Mouse (Mus musculus) heart, postnatal 0 days (tissue): ENCODE measurements around the gene Trak2. TPM values are rescaled to one million over a fixed set of nuclear protein-coding genes. Genes with fewer than 3 reads are reported as not detected.

Source experiments
- ATAC-seq: fragments of 200-750 bp; cut with Nextera tagmentation; 2 replicates; pipeline ENCODE4 v1.8.0; 2017; ENCODE audit warnings: low read depth, moderate number of reproducible peaks, moderate library complexity; ENCODE audit not compliant: insufficient read depth
- DNase-seq: peaks from one replicate; pipeline ENCODE4 v3.0.0-alpha.2; 2016; ENCODE audit warnings: low spot score
- H3K27ac ChIP-seq: fragments of 300-500 bp; sonication (generic); 2 replicates; pipeline ENCODE4 v1.5.1; 2014; ENCODE audit warnings: low read depth, mild to moderate bottlenecking
- H3K27me3 ChIP-seq: fragments of 300-500 bp; sonication (generic); 2 replicates; pipeline ENCODE4 v1.6.1; 2014; ENCODE audit warnings: low read length, mixed read lengths; ENCODE audit not compliant: control insufficient read depth, insufficient read depth
- H3K36me3 ChIP-seq: fragments of 300-500 bp; sonication (generic); replicated peaks from 2 replicates; pipeline ENCODE4 v1.6.1; 2014; ENCODE audit warnings: low read length, mixed read lengths; ENCODE audit not compliant: control insufficient read depth, insufficient read depth
- H3K4me1 ChIP-seq: fragments of 300-500 bp; sonication (generic); 2 replicates; pipeline ENCODE4 v1.6.1; 2014; ENCODE audit warnings: antibody characterized with exemption; ENCODE audit not compliant: control insufficient read depth, insufficient read depth
- H3K4me2 ChIP-seq: fragments of 300-500 bp; sonication (generic); 2 replicates; pipeline ENCODE4 v1.6.1; 2014; ENCODE audit warnings: low read depth, mild to moderate bottlenecking, low read length, moderate library complexity
- H3K4me3 ChIP-seq: fragments of 300-500 bp; sonication (generic); 2 replicates; pipeline ENCODE4 v1.5.1; 2014; ENCODE audit warnings: low read depth, low read length
- H3K9ac ChIP-seq: fragments of 300-500 bp; sonication (generic); replicated peaks from 2 replicates; pipeline ENCODE4 v1.6.1; 2014; ENCODE audit warnings: low read depth, low read length, mixed read lengths
- H3K9me3 ChIP-seq: fragments of 300-500 bp; sonication (generic); replicated peaks from 2 replicates; pipeline ENCODE4 v1.6.1; 2016; ENCODE audit warnings: low read length; ENCODE audit not compliant: control insufficient read depth
- CTCF ChIP-seq: IDR thresholded peaks from 2 replicates; pipeline ENCODE4 v1.5.1; 2016; ENCODE audit warnings: antibody characterized with exemption, control low read depth, low read depth
- EP300 ChIP-seq: IDR thresholded peaks from 2 replicates; pipeline ENCODE4 v1.6.1; 2016; ENCODE audit warnings: antibody characterized with exemption, low read depth
- WGBS: fragments of 180-500 bp; shearing (Covaris S2); extraction: QIAGEN DNeasy Blood & Tissue Kit; methylation state at CpG from one replicate; pipeline ENCODE4 v1.1.7; 2014; 5-methylcytosine and 5-hydroxymethylcytosine counted together
- polyA plus RNA-seq: library from polyadenylated mRNA; unstranded; fragments of >200 nt; fragmentation: Nextera tagmentation; extraction: Ambion mirVana; gene quantifications from 2 replicates; pipeline ENCODE4 v1.2.1, GENCODE M21; 2015
- total RNA-seq: library from RNA; depleted of rRNA; stranded (reverse); fragments of >200 nt; gene quantifications from 2 replicates; pipeline ENCODE4 v1.2.3, GENCODE M21; 2014; ENCODE audit warnings: low replicate concordance

Gene Trak2
- total and polyA plus RNA-seq, 2 experiments from 2014 or later = 32.7 to 87.2 TPM

- H3K4me2 ChIP-seq = no peak overlapping the region
- ATAC-seq = no peak
- no peak for TF ChIP-seq EP300
- no peak for TF ChIP-seq CTCF
- no peak overlapping the region for H3K9ac ChIP-seq
- H3K9me3 ChIP-seq = no peaks in the 10 kb centered on the region
- H3K36me3 ChIP-seq = peaks cover 17% of the 10 kb centered on the region
- H3K4me3 ChIP-seq = no peak overlapping the region
- WGBS = 69% methylated on average over 9 of the region's 9 CpGs
- H3K27ac ChIP-seq = peak overlapping the region; percentile 70
- no peak for DNase-seq
- H3K4me1 ChIP-seq = peaks cover 33% of the 10 kb centered on the region
- no peaks in the 10 kb centered on the region for H3K27me3 ChIP-seq
Measured at GRCm38 (mm10) chr1:58946718-58947117, 26.5 kb downstream of the Trak2 start.

DNA sequence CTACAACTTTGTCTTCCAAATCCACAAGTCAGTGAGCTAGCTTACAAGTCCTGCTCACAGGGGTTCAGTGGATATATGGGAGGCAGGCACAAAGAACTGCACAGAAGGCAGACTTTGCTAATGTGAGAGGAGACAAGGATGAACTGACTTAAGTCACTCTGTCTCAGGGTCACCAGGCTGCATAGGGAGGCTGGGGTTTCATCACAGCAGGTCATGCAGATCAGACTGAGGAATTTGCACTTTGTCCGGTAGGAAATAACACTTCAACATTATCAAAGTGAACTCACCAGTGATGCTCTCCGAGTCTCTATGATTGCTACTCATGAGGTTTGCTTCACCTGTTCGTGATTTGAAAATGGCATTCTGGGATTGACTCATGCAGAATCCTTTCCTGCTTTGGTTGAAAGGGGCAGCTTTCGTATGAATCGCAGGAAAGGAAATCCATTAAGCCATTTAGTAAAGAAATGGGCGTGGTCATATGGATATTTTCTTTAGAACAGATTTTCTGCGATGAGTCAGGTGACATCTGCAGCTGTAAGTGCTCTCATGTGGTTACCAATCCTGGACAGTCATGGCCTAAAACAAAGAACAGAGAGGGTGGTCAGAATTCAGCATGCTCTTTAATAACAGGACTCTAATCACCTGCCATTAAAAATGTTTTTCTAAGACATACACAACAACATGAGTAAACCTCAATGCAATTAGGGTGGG, 27.1 kb downstream of the Trak2 start:
- H3K27ac ChIP-seq = peak overlapping the region; percentile 70
- H3K4me3 ChIP-seq = no peak overlapping the region
- H3K36me3 ChIP-seq = peaks cover 17% of the 10 kb centered on the region
- H3K27me3 ChIP-seq = no peaks in the 10 kb centered on the region
- no peak for ATAC-seq
- H3K4me1 ChIP-seq = peaks cover 27% of the 10 kb centered on the region
- H3K4me2 ChIP-seq = no peak overlapping the region
- no peak for TF ChIP-seq EP300
- TF ChIP-seq CTCF = no peak
- H3K9me3 ChIP-seq = no peaks in the 10 kb centered on the region
- no peak overlapping the region for H3K9ac ChIP-seq
- WGBS = 64% methylated on average over 7 of the region's 7 CpGs
- DNase-seq = no peak

- no peak overlapping the region for H3K4me2 ChIP-seq
- ATAC-seq (peak; percentile 62), DNase-seq (no peak)
- H3K4me3 ChIP-seq = no peak overlapping the region
- WGBS = 41% methylated on average over 2 of the region's 2 CpGs
- H3K9me3 ChIP-seq = no peaks in the 10 kb centered on the region
- TF ChIP-seq EP300 (no peak), CTCF (no peak)
- peaks cover 17% of the 10 kb centered on the region for H3K36me3 ChIP-seq
- peaks cover 24% of the 10 kb centered on the region for H3K4me1 ChIP-seq
- H3K27ac ChIP-seq = peak overlapping the region; percentile 70
- H3K9ac ChIP-seq = no peak overlapping the region
- H3K27me3 ChIP-seq = no peaks in the 10 kb centered on the region
Measured at GRCm38 (mm10) chr1:58945523-58945922, 27.7 kb downstream of the Trak2 start.

- Histone ChIP-seq H3K4me2 (no peak overlapping the region), H3K27me3 (no peaks in the 10 kb centered on the region), H3K9me3 (no peaks in the 10 kb centered on the region), H3K36me3 (peaks cover 7% of the 10 kb centered on the region), H3K27ac (no peak overlapping the region), H3K4me1 (no peaks in the 10 kb centered on the region), H3K9ac (no peak overlapping the region), H3K4me3 (no peak overlapping the region)
- ATAC-seq (no peak), DNase-seq (no peak)
- 86% methylated on average over 9 of the region's 9 CpGs for WGBS
- TF ChIP-seq CTCF = no peak
- TF ChIP-seq EP300 = no peak
Measured at GRCm38 (mm10) chr1:58937606-58938099, 35.6 kb downstream of the Trak2 start.

- Histone ChIP-seq H3K4me2 (no peak overlapping the region), H3K9ac (no peak overlapping the region), H3K36me3 (peaks cover 7% of the 10 kb centered on the region), H3K9me3 (no peaks in the 10 kb centered on the region), H3K27ac (no peak overlapping the region), H3K4me1 (no peaks in the 10 kb centered on the region), H3K27me3 (no peaks in the 10 kb centered on the region), H3K4me3 (no peak overlapping the region)
- no peak for TF ChIP-seq CTCF
- no peak for TF ChIP-seq EP300
- ATAC-seq (no peak), DNase-seq (no peak)
- 71% methylated on average over 10 of the region's 10 CpGs for whole genome bisulfite sequencing
Measured at GRCm38 (mm10) chr1:58936746-58937605, 36.3 kb downstream of the Trak2 start.
